Mouse (Mus musculus) stomach, embryonic 14.5 days (tissue): ENCODE results near the gene Iqsec1. TPM values are rescaled to one million over a fixed set of nuclear protein-coding genes. Genes with fewer than 3 reads are reported as not detected.

Experiments
- ATAC-seq: fragments of 200-750 bp; cut with Nextera tagmentation; 2 replicates; pipeline ENCODE4 v1.8.0; 2017; ENCODE audit warnings: low read depth, moderate TSS enrichment; ENCODE audit not compliant: insufficient number of reproducible peaks, insufficient read depth, low FRiP score
- H3K27ac ChIP-seq: fragments of 300-500 bp; sonication (generic); 2 replicates; pipeline ENCODE4 v1.5.1; 2014; ENCODE audit warnings: mild to moderate bottlenecking, low read length, moderate library complexity, mixed read lengths
- H3K27me3 ChIP-seq: fragments of 300-500 bp; sonication (generic); 2 replicates; pipeline ENCODE4 v1.6.1; 2014; ENCODE audit warnings: low read length, control low read depth, mixed read lengths; ENCODE audit not compliant: control insufficient read depth, insufficient read depth
- H3K36me3 ChIP-seq: fragments of 300-500 bp; sonication (generic); 2 replicates; pipeline ENCODE4 v1.6.1; 2014; ENCODE audit warnings: mild to moderate bottlenecking, control low read depth, low read length, moderate library complexity, mixed read lengths; ENCODE audit not compliant: control insufficient read depth, insufficient read depth
- H3K4me1 ChIP-seq: fragments of 300-500 bp; sonication (generic); 2 replicates; pipeline ENCODE4 v1.6.1; 2014; ENCODE audit warnings: low read length, control low read depth, mixed read lengths; ENCODE audit not compliant: control insufficient read depth, insufficient read depth
- H3K4me2 ChIP-seq: fragments of 300-500 bp; sonication (generic); replicated peaks from 2 replicates; pipeline ENCODE4 v1.6.1; 2014; ENCODE audit warnings: low read depth, low read length, control low read depth
- H3K4me3 ChIP-seq: fragments of 300-500 bp; sonication (generic); 2 replicates; pipeline ENCODE4 v1.5.1; 2014; ENCODE audit warnings: low read depth, low read length, control low read depth
- H3K9ac ChIP-seq: fragments of 300-500 bp; sonication (generic); replicated peaks from 2 replicates; pipeline ENCODE4 v1.6.1; 2014; ENCODE audit warnings: low read depth, mild to moderate bottlenecking, control low read depth, low read length, moderate library complexity, mixed read lengths
- H3K9me3 ChIP-seq: fragments of 300-500 bp; sonication (generic); 2 replicates; pipeline ENCODE4 v1.6.1; 2016; ENCODE audit warnings: low read depth, low read length, control low read depth; ENCODE audit not compliant: control insufficient read depth
- WGBS: fragments of 180-500 bp; shearing (Covaris S2); extraction: QIAGEN DNeasy Blood & Tissue Kit; methylation state at CpG from one replicate; pipeline ENCODE4 v1.1.7; 2014; 5-methylcytosine and 5-hydroxymethylcytosine counted together
- polyA plus RNA-seq: library from polyadenylated mRNA; unstranded; fragments of >200 nt; fragmentation: Nextera tagmentation; extraction: Ambion mirVana; gene quantifications from 2 replicates; pipeline ENCODE4 v1.2.1, GENCODE M21; 2014

Iqsec1 gene
- polyA plus RNA-seq, 1 experiment from 2014 or later, result 16.0 TPM

GRCm38 (mm10) chr6:90745401-90746198 lies 242.9 kb downstream of the Iqsec1 start:
- H3K27ac ChIP-seq, result no peak overlapping the region
- no peak overlapping the region for H3K9ac ChIP-seq
- H3K4me2 ChIP-seq, result no peak overlapping the region
- WGBS, result 65% methylated on average over 3 of the region's 3 CpGs
- no peaks in the 10 kb centered on the region for H3K9me3 ChIP-seq
- H3K27me3 ChIP-seq, result no peaks in the 10 kb centered on the region
- no peak overlapping the region for H3K4me3 ChIP-seq
- H3K4me1 ChIP-seq, result no peaks in the 10 kb centered on the region
- ATAC-seq, result no peak
- no peaks in the 10 kb centered on the region for H3K36me3 ChIP-seq

GRCm38 (mm10) chr6:90742453-90742852 lies 246.0 kb downstream of the Iqsec1 start:
- 56% methylated on average over 1 of the region's 1 CpGs for WGBS

DNA sequence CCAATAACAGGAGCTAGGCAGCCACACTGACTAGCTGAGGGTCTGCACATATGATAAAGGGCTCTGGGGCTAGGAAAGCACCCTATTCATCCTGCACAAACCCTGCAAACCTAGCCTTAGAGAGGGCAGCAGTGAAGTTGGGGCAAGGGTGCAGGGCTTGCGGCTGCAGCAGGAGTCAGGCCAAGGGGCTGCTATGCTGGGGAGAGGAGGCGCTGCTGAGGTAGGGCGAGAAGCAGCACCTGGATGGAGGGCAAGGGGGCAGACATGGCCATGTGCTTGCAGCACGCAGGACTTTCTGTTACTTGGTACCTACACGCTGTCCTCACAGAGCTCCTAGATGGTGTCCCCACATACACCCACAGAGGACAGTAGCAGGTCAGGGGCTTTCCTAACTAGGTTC lies 246.8 kb downstream of the Iqsec1 start:
- ATAC-seq, result no peak
- H3K4me3 ChIP-seq, result no peak overlapping the region
- no peaks in the 10 kb centered on the region for H3K9me3 ChIP-seq
- H3K27me3 ChIP-seq, result no peaks in the 10 kb centered on the region
- H3K9ac ChIP-seq, result no peak overlapping the region
- 89% methylated on average over 5 of the region's 5 CpGs for WGBS
- peaks cover 5% of the 10 kb centered on the region; the same call in 1 of the 2 replicates for H3K4me1 ChIP-seq
- no peak overlapping the region for H3K4me2 ChIP-seq
- H3K36me3 ChIP-seq, result no peaks in the 10 kb centered on the region
- no peak overlapping the region for H3K27ac ChIP-seq

More at GRCm38 (mm10) chr6:90742453-90742852, 246.0 kb downstream of the Iqsec1 start:
- H3K4me1 ChIP-seq, result no peaks in the 10 kb centered on the region
- H3K9me3 ChIP-seq, result no peaks in the 10 kb centered on the region
- H3K27ac ChIP-seq, result no peak overlapping the region
- H3K36me3 ChIP-seq, result no peaks in the 10 kb centered on the region
- ATAC-seq, result no peak
- H3K4me3 ChIP-seq, result no peak overlapping the region
- H3K9ac ChIP-seq, result no peak overlapping the region
- no peaks in the 10 kb centered on the region for H3K27me3 ChIP-seq
- no peak overlapping the region for H3K4me2 ChIP-seq

DNA sequence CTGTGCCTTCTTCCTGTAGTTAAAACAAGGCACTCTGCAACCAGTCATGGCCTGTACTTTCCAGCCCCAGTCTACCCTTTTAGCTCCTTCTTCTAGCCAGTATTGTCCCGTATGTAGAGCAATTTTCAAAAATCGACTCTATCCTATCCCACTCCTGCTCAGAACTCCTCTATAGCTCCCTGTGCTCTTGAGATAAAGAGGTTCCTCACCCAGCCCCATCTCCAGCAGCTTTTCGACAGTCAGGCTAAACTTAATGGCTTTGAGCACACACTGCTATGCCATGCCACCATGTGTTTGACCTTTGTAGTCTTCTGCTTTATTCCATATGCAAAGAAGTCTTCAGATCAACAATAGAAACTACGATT lies 247.4 kb downstream of the Iqsec1 start:
- no peak overlapping the region for H3K4me2 ChIP-seq
- no peaks in the 10 kb centered on the region for H3K9me3 ChIP-seq
- H3K27me3 ChIP-seq, result no peaks in the 10 kb centered on the region
- no peak overlapping the region for H3K27ac ChIP-seq
- ATAC-seq, result no peak
- peaks cover 5% of the 10 kb centered on the region; the same call in 1 of the 2 replicates for H3K4me1 ChIP-seq
- H3K9ac ChIP-seq, result no peak overlapping the region
- H3K4me3 ChIP-seq, result no peak overlapping the region
- H3K36me3 ChIP-seq, result no peaks in the 10 kb centered on the region
- WGBS, result 74% methylated on average over 4 of the region's 4 CpGs

GRCm38 (mm10) chr6:90740348-90741055 lies 248.0 kb downstream of the Iqsec1 start:
- Histone ChIP-seq H3K9me3 (no peaks in the 10 kb centered on the region), H3K4me1 (peaks cover 10% of the 10 kb centered on the region; the same call in 1 of the 2 replicates), H3K4me3 (no peak overlapping the region), H3K27ac (no peak overlapping the region), H3K9ac (no peak overlapping the region), H3K27me3 (no peaks in the 10 kb centered on the region), H3K36me3 (no peaks in the 10 kb centered on the region), H3K4me2 (no peak overlapping the region)
- 78% methylated on average over 4 of the region's 4 CpGs for WGBS
- no peak for ATAC-seq

- Histone ChIP-seq H3K9ac (no peak overlapping the region), H3K4me3 (peak overlapping the region; percentile 58), H3K27ac (no peak overlapping the region), H3K9me3 (no peaks in the 10 kb centered on the region), H3K4me1 (peaks cover 13% of the 10 kb centered on the region; the same call in 1 of the 2 replicates), H3K36me3 (no peaks in the 10 kb centered on the region), H3K4me2 (peak overlapping the region; percentile 88), H3K27me3 (no peaks in the 10 kb centered on the region)
- WGBS, result 2% methylated on average over 12 of the region's 12 CpGs
- ATAC-seq, result peak; percentile 78
Measured at GRCm38 (mm10) chr6:90737376-90737775, 251.1 kb downstream of the Iqsec1 start.

GRCm38 (mm10) chr6:90736691-90737245 lies 251.7 kb downstream of the Iqsec1 start:
- Histone ChIP-seq H3K27ac (no peak overlapping the region), H3K9me3 (no peaks in the 10 kb centered on the region)
- under 1% methylated on average over 50 of the region's 52 CpGs for WGBS

DNA sequence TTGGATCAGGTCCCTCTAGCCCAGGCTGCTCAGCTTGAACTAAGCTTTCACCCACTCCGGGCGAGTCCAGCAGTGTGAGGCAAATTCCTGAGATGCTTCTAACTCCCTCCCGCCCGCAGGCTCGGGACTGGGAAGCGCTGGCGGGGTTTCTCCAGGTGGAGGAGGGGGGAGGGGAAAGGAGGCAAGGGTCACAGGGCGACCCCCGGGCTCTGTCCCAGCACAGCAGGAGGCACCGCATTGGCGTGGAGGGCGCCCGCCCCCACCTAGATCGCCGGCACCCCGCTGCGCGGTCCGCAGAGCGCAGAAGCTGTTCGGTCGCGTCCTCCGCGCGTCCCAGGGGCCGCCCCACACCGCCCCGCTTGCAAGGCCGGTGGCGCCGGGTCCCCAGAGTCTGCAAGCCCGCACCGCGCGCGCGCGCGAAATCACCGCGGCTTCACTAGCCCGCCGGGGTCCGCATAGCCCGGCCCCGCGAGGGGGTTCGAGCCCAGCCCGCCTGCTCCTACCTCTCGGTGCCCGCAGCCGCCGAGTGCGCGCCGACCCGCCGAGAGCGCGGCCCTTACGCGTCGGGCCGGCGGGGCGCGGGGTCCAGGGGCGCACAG lies 252.3 kb downstream of the Iqsec1 start:
- H3K9ac ChIP-seq, result peak overlapping the region; percentile 29
- no peaks in the 10 kb centered on the region for H3K9me3 ChIP-seq
- peak; percentile 20; the same call in 1 of the 2 replicates for ATAC-seq
- peak overlapping the region; percentile 58 for H3K4me3 ChIP-seq
- peak overlapping the region; percentile 88 for H3K4me2 ChIP-seq
- under 1% methylated on average over 67 of the region's 69 CpGs for WGBS
- H3K36me3 ChIP-seq, result no peaks in the 10 kb centered on the region
- H3K27ac ChIP-seq, result no peak overlapping the region
- no peaks in the 10 kb centered on the region for H3K27me3 ChIP-seq
- H3K4me1 ChIP-seq, result peaks cover 13% of the 10 kb centered on the region; the same call in 1 of the 2 replicates

More at GRCm38 (mm10) chr6:90736691-90737245, 251.7 kb downstream of the Iqsec1 start:
- peak; percentile 53 for ATAC-seq
- Histone ChIP-seq H3K4me1 (peaks cover 13% of the 10 kb centered on the region; the same call in 1 of the 2 replicates), H3K4me3 (peak overlapping the region; percentile 58), H3K9ac (peak overlapping the region; percentile 29), H3K4me2 (peak overlapping the region; percentile 88), H3K36me3 (no peaks in the 10 kb centered on the region), H3K27me3 (no peaks in the 10 kb centered on the region)
